Mouse (Mus musculus) layer of hippocampus, postnatal 14 days (tissue): Measurements from ENCODE around the gene Cmtm7. TPM values are rescaled to one million over a fixed set of nuclear protein-coding genes. Genes with fewer than 3 reads are reported as not detected.
A peak's percentile ranks its signal among the peaks of the same experiment; 100 is the strongest.

Experiments used
- DNase-seq, 2 experiments: peaks; one replicate each; pipeline ENCODE4 v3.0.0; 2021 to 2022; ENCODE audit warnings: low spot score in 2 of 2, mixed read lengths in 1 of 2
- total RNA-seq, 2 experiments: library from RNA; stranded (reverse); gene quantifications; 2 replicates each; pipeline ENCODE4 v1.2.3; 2021

The Cmtm7 gene
- total RNA-seq, 2 experiments from 2014 or later = 7.4 to 8.3 TPM

GRCm38 (mm10) chr9:114768066-114768465 lies 13.6 kb downstream of the Cmtm7 start:
- DNase-seq = no peak

GRCm38 (mm10) chr9:114767507-114767906 lies 14.1 kb downstream of the Cmtm7 start:
- no peak for DNase-seq

GRCm38 (mm10) chr9:114767030-114767429 lies 14.6 kb downstream of the Cmtm7 start:
- DNase-seq = peak; percentile 60 to 78

- DNase-seq = no peak
These were observed 18.3 kb downstream of the Cmtm7 start for GRCm38 (mm10) chr9:114763341-114763740.

- DNase-seq = no peak
These were observed 19.8 kb downstream of the Cmtm7 start for GRCm38 (mm10) chr9:114761848-114762247.

- DNase-seq = no peak
These were observed 21.3 kb downstream of the Cmtm7 start for GRCm38 (mm10) chr9:114760353-114760752.

- DNase-seq = no peak
These were observed 21.8 kb downstream of the Cmtm7 start for GRCm38 (mm10) chr9:114759886-114760285.

GRCm38 (mm10) chr9:114758801-114759200 lies 22.9 kb downstream of the Cmtm7 start:
- DNase-seq = no peak

- DNase-seq = no peak
These were observed 23.4 kb downstream of the Cmtm7 start for GRCm38 (mm10) chr9:114758272-114758671.

- DNase-seq = peak; percentile 88 to 90
These were observed 28.7 kb downstream of the Cmtm7 start for GRCm38 (mm10) chr9:114752863-114753484.

GRCm38 (mm10) chr9:114752311-114752710 lies 29.3 kb downstream of the Cmtm7 start:
- DNase-seq = no peak

GRCm38 (mm10) chr9:114751582-114751981 lies 30.1 kb downstream of the Cmtm7 start:
- DNase-seq = no peak

GRCm38 (mm10) chr9:114747466-114747865 lies 34.2 kb downstream of the Cmtm7 start:
- DNase-seq = no peak

- DNase-seq = no peak
These were observed 34.6 kb downstream of the Cmtm7 start for GRCm38 (mm10) chr9:114747012-114747411.

- DNase-seq = no peak
These were observed 36.0 kb downstream of the Cmtm7 start for GRCm38 (mm10) chr9:114745654-114746053.

GRCm38 (mm10) chr9:114745163-114745562 lies 36.5 kb downstream of the Cmtm7 start:
- no peak for DNase-seq

GRCm38 (mm10) chr9:114742731-114743130 lies 38.9 kb downstream of the Cmtm7 start:
- no peak for DNase-seq

GRCm38 (mm10) chr9:114740336-114740735 lies 41.3 kb downstream of the Cmtm7 start:
- no peak for DNase-seq

GRCm38 (mm10) chr9:114736442-114736841 lies 45.2 kb downstream of the Cmtm7 start:
- no peak for DNase-seq

- DNase-seq = no peak
These were observed 48.4 kb downstream of the Cmtm7 start for GRCm38 (mm10) chr9:114733238-114733637.

GRCm38 (mm10) chr9:114731871-114732682 lies 49.6 kb downstream of the Cmtm7 start:
- DNase-seq = no peak

GRCm38 (mm10) chr9:114731011-114731755 lies 50.5 kb downstream of the Cmtm7 start, which contains the start of gene Cmtm6:
TSS of gene Cmtm6 (plus strand) at chr9:114731116.
- DNase-seq = peak; percentile 95 to 96
